Mouse (Mus musculus): ENCODE data around the gene Tenm2. TPM values are rescaled to one million over a fixed set of nuclear protein-coding genes. Genes with fewer than 3 reads are reported as not detected.

Gene Tenm2
- polyA plus RNA-seq, 1 experiment from 2014 or later = 5.6 TPM

DNA sequence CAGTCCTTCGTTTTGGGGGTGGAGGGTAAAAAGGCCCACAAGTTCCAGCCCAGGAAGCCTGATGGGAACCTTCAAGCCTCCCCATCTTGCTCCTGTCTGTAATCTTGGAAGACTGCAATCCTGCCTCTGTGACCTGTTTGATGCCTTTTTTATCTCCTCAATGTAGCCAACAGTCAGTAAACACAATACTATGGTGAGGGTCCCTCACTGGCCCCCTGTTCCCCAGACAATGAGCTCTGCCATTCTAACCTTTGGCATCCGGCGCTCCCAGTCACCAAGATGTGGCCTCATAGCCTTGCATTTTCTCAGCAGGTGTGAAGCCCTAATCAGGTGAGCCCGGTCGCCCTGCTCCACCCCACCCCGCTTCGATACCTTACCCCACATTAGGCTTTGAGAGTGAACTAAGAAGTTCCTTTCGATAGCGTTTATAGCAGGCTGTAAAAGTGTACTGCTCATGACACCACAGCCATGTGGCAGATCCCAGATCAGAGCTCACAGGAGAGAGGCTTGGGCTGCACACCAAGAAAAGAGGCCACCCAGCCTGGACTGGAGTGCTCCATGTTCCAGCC, 1271.7 kb downstream of the Tenm2 start:
- WGBS = 54% methylated on average over 9 of the region's 9 CpGs
- no peak for ATAC-seq (ENCODE audit: insufficient number of reproducible peaks, low FRiP score, low TSS enrichment, low read depth)
- no peak overlapping the region for H3K27ac ChIP-seq

DNA sequence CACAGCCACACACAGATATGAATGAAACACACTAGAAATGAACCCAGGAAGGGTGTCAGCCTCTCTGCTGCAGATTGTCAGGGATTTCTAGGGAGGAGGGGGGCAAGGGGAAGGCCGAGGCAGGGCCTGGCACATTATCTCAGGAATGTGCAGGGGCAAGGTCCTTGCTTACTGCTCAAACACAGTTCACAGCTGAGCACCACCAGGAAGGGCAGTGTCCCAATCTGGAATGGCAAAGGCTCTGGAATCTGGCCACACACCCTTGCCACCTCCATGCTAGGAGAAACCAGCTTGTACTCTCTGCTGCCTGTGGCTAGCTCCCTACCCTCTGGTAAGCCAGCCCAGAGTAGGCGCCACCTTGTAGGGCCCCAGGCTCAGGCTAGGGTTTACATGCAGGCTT, 1272.2 kb downstream of the Tenm2 start:
- no peaks in the 10 kb centered on the region for H3K27me3 ChIP-seq
- no peak overlapping the region for H3K9ac ChIP-seq
- ATAC-seq (ENCODE audit: insufficient number of reproducible peaks, low FRiP score, low TSS enrichment, low read depth) = no peak
- H3K27ac ChIP-seq = no peak overlapping the region
- WGBS = 49% methylated on average over 2 of the region's 2 CpGs
- no peak overlapping the region for H3K4me2 ChIP-seq
- no peak overlapping the region for H3K4me3 ChIP-seq
- H3K4me1 ChIP-seq = no peaks in the 10 kb centered on the region
- no peaks in the 10 kb centered on the region for H3K36me3 ChIP-seq
- H3K9me3 ChIP-seq = no peaks in the 10 kb centered on the region

More for the DNA sequence above, 1271.7 kb downstream of the Tenm2 start:
- Histone ChIP-seq H3K36me3 (no peaks in the 10 kb centered on the region), H3K9ac (no peak overlapping the region), H3K4me1 (no peaks in the 10 kb centered on the region), H3K9me3 (no peaks in the 10 kb centered on the region), H3K4me2 (no peak overlapping the region), H3K27me3 (no peaks in the 10 kb centered on the region), H3K4me3 (no peak overlapping the region)

DNA sequence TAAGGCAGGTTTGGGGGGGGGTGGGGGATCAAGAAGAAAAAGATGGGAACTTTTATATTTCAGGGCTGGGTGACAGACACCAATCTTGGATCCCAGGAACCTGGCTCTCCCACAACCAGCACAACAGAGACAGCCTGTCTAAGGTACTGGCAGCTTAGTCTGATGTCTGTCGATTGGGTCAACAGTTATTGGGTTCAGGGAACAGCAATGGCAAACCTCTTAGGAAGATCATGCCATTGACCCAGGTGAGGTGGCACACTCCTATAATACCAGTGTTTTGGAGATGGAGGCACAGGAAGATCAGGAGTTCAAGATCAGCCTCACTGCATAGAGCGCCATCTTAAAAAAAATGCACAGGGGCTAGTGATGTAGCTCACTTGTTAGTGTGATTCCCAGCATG, 1273.3 kb downstream of the Tenm2 start:
- Histone ChIP-seq H3K4me2 (no peak overlapping the region), H3K4me3 (no peak overlapping the region), H3K27ac (no peak overlapping the region), H3K9me3 (no peaks in the 10 kb centered on the region), H3K9ac (no peak overlapping the region), H3K36me3 (no peaks in the 10 kb centered on the region), H3K4me1 (no peaks in the 10 kb centered on the region), H3K27me3 (no peaks in the 10 kb centered on the region)
- no peak for ATAC-seq (ENCODE audit: insufficient number of reproducible peaks, low FRiP score, low TSS enrichment, low read depth)
- WGBS = 93% methylated on average over 2 of the region's 2 CpGs

DNA sequence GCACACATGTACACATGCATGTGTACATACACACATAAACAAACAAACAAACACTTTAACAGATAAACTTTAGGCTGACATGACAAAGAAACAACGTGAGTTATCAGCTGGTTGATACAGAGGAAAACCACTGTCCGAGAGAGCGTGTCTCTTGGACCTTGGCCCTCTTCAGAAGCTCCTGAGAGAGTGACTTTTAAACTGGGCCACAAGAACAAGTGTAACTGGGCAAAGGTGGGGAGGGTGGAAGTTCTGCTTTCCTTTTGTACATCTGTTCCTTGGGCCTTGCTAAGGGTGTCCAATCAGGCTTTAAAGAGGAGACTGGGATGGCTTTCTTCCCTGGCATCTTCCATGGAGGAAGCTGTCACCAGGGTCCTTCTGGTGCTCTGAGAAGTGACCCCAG, 1276.5 kb downstream of the Tenm2 start:
- Histone ChIP-seq H3K4me3 (no peak overlapping the region), H3K27ac (no peak overlapping the region), H3K36me3 (no peaks in the 10 kb centered on the region), H3K9me3 (no peaks in the 10 kb centered on the region), H3K4me2 (no peak overlapping the region), H3K4me1 (no peaks in the 10 kb centered on the region), H3K27me3 (no peaks in the 10 kb centered on the region), H3K9ac (no peak overlapping the region)
- WGBS = 91% methylated on average over 3 of the region's 3 CpGs
- ATAC-seq (ENCODE audit: insufficient number of reproducible peaks, low FRiP score, low TSS enrichment, low read depth) = no peak
